Mouse (Mus musculus) hematopoietic multipotent progenitor cell, adult 10-12 weeks (in vitro differentiated cells): ENCODE data around the gene Tlr6. TPM values are rescaled to one million over a fixed set of nuclear protein-coding genes. Genes with fewer than 3 reads are reported as not detected.

ENCODE experiments used
- polyA plus RNA-seq: library from polyadenylated mRNA; stranded (reverse); fragments of >175 nt; gene quantifications from 2 replicates; pipeline ENCODE4 v1.2.3, GENCODE M21; 2012; ENCODE audit warnings: low replicate concordance

Gene Tlr6
- 0.88 and 3.1 TPM in 2 replicates for polyA plus RNA-seq

GRCm38 (mm10) chr5:64959843-64960230, at the start of gene Tlr6:
TSS of gene Tlr6 (minus strand) at chr5:64960097.

GRCm38 (mm10) chr5:64969861-64970771, 10.2 kb upstream of the Tlr6 start, which contains the start of gene Fam114a1:
TSS of gene Fam114a1 (plus strand) at chr5:64970071.

Other genes with a start within 250 kb of the Tlr6 start
- gene Klf3, start 156.7 kb downstream of the Tlr6 start, polyA plus RNA-seq = 430 and 983 TPM in 2 replicates
- 6.8 and 19.8 TPM in 2 replicates for gene Tlr1, start 26.5 kb downstream of the Tlr6 start, polyA plus RNA-seq
- 0.55 and 1.5 TPM in 2 replicates for gene Fam114a1, start 10.0 kb upstream of the Tlr6 start, polyA plus RNA-seq
- gene Tmem156, start 132.0 kb upstream of the Tlr6 start, polyA plus RNA-seq = 2.5 and 3.3 TPM in 2 replicates
- 10.5 and 24.0 TPM in 2 replicates for gene Klhl5, start 147.4 kb upstream of the Tlr6 start, polyA plus RNA-seq
- gene Wdr19, start 239.6 kb upstream of the Tlr6 start, polyA plus RNA-seq = 0.20 and 1.3 TPM in 2 replicates